Mouse (Mus musculus) cerebral cortex, adult 2 months (tissue): ENCODE data around the gene Spast.

Source experiments
- WGBS: fragments of 180-500 bp; shearing (Covaris S2); methylation state at CpG from one replicate; pipeline ENCODE4 v1.1.7; 2018; 5-methylcytosine and 5-hydroxymethylcytosine counted together

The Spast gene

DNA sequence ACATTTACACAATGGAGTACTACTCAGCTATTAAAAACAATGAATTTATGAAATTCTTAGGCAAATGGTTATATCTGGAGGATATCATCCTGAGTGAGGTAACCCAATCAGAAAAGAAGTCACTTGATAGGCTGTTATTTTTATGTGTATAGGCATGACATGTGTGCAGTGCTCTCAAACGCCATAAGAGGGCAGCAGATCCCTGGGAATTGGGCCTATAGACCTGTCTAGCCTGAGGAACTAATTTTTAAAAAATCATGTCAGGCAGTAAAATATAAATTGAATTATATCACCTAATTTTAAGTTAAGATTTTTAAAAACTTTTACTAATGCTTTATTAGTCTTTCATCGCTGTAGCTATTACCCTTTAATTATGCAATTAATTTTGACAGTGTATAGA is 10.6 kb upstream of the Spast start:
- WGBS = 56% methylated on average over 2 of the region's 2 CpGs

DNA sequence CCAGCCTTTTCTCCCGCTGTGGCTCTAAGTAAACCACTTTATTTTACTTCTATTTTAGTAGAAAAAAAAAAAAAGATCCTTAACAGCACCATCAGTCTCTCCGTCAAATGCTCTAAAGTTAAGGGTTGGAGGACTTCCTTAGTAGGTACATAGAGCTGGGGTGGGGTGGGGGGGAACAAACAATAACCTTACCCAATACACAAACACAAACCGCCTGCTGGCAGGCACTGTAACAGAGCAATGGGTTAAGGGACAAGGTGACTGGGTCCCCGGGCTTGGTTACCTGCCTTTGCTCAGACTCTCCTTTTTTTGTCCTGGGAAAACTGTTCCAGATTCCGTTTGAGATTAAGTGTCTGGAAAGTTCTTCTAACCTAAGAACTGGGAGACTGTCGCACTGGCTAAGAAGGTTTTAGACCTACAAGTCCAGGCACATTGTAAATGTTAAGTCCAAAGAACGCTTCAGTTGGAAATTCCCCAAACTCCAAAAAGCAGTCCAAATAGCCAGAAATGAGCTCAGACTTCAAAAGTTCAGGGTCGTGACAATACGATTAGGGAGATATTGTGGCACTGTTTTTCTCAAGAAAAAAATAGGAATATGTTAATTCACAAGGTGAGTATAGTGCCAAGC is 7.6 kb upstream of the Spast start:
- WGBS = 80% methylated on average over 9 of the region's 9 CpGs

DNA sequence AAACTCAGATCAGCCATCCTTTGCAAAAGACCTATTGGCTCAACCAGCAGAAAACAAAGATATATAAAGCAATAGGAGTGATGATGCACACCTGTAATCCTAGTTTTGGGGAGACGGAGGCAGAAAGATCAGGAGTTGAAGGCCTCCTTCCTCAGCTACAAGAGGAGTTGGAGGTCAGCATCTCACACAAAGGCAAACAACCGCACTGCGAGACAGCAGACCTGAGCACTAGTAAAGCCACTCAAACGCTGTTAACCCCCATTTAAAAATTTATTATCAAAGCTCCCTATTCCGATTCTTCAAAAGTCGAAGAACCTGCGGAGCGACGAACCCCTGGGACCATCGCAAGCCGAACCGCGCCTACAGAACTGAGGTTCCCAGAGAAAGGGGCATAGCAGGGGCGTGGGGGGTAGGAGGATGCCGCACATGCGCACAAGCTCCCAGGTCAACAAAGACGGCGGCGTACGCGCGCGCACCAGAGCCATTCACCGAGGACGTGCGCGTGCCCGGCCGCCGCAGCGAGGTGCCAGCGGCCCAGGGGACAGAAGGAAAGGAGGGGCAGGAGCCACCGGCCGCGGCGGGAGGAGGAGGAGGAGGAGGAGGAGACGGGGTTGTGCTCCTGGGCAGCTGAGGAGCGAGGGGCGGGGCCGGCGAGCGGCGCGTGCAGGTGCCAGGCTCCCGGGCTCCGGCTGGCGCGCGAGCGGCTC is 409 bp upstream of the Spast start:
- WGBS = under 1% methylated on average over 49 of the region's 50 CpGs

DNA sequence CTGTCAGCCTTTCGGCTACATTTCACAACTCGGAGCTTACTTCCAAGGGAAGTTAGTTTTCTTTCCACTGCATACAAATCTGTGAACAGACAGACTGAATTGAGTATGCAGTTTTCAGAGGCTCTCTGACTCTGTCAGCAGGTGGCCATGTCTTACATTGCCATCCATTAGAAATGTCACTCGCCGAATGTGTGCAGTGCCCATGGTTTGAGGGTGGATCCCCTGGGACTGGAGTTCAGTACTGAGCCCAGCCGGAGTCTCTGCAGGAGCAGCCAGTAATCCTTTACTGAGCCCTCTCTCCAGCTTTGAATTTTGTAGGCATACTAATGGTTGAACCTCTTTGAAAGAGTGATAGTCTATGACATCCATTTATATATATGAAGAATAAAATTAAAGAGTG is 2.4 kb downstream of the Spast start:
- 19% methylated on average over 5 of the region's 5 CpGs for WGBS

DNA sequence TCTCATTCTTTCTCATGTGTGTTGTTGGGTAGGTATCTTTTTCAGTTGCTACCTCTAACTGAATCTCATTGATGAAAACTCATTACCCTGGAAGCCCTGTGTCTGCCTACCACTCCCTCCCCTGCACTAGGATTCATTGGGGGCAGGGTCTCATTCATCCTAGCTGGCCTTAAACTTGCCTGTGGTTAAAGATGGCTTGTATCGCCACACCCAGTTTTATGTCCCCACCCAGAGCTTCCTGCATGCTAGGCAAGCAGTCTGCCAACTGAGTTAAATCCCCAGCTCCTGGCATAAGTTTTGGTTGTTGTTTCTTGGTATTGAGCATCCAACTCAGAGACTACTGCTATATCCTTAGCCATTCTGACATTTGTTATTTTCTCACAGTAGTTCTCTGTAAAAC is 24.8 kb downstream of the Spast start:
- 89% methylated on average over 1 of the region's 1 CpGs for WGBS

DNA sequence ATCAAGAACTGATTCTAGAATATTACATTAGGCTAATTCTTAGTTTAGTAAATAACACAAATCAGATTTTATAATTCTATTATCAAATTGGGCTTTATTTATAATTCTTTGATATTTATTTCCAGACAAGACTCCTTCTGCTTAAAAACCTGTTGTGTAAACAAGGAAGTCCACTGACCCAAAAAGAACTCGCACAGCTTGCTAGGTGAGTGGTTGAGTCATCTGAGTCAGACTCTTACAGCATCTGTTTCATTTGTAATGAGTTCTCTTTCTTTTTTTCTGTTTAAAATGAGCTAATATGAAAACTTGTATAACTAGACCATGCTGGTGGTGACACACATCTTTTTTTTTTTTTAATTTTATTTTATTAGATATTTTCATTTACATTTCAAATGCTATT is 38.1 kb downstream of the Spast start:
- 59% methylated on average over 1 of the region's 1 CpGs for WGBS

DNA sequence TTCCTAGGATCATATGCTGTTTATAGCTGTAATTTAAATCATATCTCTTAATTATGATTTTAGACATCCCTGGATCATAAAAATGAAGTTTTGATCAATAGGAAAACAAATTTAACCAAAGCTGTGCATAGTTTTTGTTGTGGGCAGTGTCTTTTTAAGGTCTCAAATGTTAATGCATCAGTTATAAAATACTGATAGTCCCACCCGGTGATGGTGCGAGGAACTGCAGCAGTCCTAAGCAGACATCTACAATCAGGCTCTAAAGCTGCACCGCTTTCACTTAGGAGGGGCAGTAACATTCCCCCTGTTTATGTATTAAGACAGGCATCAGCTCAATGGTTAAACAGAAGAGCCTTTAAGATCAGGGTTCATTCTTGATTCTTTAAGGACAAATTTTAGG is 51.1 kb downstream of the Spast start:
- 69% methylated on average over 3 of the region's 3 CpGs for WGBS

DNA sequence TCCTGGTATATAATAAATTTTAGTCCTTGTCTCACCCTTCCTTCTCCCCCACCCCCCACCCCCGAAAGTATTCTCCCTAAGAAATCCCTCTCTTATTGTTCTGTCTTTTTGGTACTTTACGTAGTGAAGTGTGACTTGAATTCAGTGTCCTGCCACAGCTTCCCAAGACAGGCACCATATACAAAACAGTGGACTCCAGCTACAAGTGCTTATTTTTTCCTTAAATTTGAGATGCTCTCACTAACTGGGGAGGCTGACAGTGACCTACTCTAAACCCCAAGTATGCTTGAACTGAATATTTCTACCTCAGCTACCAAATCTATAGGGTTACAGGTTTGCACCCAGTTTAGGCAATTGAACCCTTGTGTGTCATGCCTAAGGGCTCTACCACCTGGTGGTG is 55.6 kb downstream of the Spast start:
- WGBS = 46% methylated on average over 2 of the region's 2 CpGs

DNA sequence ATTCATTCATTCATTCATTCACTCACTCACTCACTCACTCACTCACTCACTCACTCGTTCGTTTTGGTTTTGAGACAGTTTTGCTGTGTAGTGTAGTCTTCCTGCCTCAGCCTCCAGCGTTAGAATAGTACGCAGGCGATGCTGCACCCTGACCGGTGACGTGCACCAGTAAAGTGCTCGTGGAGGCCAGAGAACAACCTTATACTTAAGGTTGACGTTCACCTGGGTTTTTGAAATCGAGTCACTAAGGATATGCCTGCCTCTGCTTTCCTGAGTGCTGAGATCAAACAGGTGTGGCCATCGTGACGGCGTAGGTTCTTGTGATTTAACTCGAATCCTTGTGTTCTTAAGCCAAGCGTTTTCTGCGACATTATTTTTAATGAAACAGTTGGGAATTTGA is 56.1 kb downstream of the Spast start:
- 18% methylated on average over 16 of the region's 16 CpGs for WGBS

DNA sequence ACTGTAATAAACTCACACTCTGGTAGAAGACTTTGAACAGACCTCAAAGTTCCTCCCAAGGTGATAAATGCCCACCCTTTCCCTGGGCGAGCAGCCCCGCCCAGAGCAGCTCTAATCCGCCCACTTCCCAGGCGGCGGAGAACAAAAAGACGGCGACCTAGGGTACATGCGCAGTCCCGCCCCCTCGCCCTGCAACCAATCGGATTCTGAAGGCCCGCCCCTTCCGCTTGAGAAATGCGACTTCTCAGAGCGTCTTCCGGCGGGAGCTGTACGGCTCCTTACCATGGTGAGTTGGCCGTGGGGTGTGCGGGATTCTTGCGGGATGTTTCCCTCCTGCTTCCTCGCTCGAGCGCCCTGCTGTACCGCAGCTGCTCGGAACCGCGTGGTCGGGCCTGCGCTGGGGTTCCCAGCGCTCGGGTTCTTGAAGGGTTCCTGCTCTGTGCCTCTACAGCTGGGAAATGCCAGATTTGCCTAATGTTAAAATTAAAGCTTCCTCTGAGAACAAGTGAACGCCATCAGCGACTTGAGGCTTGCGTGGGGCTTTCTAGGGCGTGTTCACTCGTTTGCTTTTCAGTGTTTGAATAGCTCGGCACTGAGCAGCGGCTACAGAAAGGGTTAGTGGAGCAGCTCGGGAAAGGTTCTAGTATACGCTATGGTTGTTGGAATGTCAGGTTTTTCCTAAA is 56.7 kb downstream of the Spast start, which contains the start of gene Slc30a6:
Gene Slc30a6, plus strand, starts transcription at position 226 of the 683 bp plus-strand sequence.
- WGBS = under 1% methylated on average over 41 of the region's 41 CpGs

DNA sequence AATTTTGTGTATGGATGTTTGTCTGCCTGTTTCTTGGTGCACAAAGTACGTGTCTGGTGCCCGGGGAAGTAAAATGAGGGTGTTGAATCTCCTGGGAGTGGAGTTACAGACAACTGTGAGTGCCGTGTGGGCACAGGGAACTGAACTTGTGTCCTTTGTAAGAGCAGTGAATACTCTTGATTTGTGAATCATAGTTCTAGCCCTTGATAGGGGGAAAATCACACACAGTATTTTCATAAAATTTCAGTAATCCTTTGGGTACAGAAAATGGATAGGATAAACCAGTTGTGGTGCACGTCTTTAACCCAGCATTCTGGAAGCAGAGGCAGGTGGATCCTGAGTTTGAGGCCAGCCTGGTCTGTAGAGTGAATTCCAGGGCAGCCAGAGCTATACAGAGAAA is 58.0 kb downstream of the Spast start:
- 42% methylated on average over 4 of the region's 4 CpGs for WGBS

DNA sequence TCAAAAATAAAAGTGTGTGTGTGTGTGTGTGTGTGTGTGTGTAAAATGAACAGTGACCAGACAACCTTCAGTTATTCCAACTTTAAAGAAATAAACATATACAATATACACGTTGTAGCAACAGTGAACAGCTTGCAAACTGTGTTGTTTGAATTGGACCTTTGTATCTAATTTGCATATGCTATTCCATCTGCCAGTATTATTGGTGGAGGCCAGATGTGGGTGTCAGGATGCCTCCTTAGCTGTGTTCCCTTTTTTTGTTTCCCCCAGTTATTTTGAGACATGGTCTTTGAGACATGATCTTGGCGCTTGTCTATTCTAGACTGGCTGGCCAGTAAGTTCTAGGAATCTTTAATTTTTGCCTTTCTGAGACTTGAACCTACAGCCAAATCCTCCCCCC is 58.4 kb downstream of the Spast start:
- WGBS = 51% methylated on average over 2 of the region's 2 CpGs

DNA sequence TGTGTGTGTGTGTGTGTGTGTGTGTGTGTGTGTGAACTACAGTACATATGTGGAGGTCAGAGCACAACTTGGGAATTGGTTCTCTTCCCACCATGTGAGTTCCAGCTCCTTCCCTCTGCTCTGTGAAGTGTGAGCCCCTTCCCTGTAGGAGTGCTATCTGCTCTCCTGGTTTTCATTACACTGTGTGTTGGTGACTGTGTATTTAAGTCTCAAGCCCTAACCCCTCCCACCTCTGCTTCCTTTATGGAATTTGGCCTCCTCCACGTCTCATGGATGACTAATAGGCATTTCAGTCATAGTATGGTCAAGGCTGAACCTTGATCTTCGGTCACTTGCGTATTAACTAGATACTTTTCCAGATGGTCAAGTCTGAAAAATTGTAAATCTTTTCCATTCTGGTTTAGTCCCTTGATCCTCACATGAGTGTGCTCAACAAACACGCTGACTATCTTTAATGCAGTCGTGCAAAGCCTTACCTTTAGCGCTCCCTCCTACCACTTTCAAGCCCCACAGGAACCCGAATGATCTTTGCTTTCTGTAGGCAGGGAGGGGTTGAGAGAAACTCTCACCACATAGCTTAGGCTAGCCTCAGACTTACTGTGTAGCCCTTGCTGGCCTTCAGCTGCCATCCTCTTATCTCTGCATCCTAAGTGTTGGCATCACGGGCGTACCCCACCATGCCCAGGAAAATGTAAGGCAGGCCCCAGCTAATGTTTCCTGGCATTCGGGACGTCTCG is 63.9 kb downstream of the Spast start:
- WGBS = 94% methylated on average over 12 of the region's 12 CpGs

DNA sequence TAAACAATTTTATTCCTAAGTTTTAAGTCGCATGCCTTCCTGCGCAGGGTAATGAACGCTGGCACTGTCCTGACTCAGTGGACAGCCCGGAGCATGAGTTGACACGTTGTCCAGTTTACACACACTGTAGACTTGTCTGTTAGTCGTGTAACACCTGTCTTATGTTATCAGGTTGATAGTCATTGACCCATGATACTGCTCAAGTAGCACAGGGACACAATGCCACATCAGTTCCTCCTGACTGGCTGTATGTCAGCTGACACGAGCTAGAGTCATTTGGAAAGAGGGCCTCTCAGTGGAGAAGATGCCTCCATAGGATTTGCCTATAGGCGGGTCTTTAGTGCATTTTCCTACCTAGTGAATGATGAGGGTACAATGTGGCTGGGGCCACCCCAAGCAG is 67.7 kb downstream of the Spast start:
- WGBS = 95% methylated on average over 8 of the region's 8 CpGs

DNA sequence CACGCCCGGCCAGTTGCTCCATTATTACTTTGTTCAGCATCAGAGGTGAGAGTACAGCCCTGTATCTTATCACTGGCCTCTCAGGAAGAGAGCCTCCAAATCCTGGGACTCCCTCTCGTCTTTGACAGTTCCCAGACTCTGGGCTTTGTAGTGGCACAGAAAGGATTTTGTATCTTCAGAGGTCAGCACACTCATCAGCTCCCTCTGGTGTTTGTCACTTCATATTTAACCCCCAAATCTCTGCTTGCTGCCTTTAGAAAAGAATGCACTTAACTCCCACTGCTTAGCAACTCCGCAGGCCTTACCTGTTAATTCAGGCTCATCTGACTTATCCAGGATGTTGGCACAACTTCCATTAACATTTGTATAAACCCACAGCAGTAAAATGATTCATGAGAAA is 70.9 kb downstream of the Spast start:
- WGBS = 70% methylated on average over 4 of the region's 4 CpGs

DNA sequence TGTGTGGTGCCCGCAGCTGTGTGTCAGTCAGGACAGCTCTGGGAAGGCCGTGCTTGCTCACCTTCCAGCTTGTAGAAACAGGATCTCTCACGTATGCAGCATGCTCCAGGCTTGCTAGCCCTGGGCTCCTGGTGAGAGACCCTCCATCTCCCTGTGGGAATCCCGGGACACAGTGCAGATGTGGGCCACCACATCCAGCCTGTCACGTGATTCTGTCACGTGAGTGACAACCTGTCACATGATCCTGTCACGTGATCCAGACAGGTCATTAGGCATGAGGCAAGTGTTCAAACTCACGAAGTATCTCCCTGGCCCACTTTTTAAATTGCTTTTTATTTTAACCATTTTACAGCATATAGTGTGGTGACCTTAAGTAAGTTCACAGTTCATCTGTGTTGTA is 74.5 kb downstream of the Spast start:
- 91% methylated on average over 8 of the region's 8 CpGs for WGBS

DNA sequence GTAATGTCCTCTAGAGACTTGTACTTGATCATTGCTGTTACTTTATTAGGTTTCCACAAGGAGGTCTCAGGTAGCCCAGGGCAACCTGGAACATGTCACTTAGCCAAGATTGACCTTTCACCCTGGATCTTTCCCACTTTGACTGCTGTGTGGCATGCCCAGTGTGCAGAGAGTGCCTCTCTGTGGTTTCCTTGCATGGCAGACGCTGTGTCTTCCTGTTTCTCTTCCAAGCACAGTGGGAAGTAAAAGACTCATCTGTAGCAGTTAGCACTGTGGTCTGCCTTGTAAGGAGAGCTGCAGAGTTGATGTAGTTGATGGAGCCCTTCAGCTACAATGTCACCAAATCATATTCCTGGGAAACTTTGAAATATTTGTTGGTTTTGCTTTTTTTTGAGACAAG is 75.9 kb downstream of the Spast start:
- WGBS = 63% methylated on average over 1 of the region's 1 CpGs

DNA sequence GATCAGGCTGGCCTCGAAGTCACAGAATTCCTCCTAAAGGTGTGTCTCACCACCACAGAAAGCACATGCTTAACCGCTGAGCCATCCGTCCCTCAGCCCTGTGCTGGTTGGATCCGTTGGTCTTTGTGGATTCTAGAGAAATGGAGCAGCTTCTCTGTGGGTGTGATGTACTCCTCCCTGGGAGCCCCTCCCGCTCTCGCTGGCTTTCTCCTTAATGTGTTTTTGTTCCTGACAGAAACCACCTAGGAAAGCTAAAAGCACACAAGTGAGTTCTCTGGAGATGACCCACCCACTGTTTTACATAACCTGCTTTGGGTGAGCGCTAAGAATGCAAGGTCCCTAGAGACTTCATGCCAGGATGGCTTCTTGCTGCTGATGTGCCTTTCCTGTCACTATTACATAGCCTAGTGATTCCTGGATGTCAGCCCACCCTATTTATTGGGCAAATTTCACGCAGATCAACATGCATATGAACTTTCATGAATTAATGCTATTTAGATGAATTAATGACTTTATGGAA is 78.1 kb downstream of the Spast start:
- WGBS = 67% methylated on average over 8 of the region's 8 CpGs

DNA sequence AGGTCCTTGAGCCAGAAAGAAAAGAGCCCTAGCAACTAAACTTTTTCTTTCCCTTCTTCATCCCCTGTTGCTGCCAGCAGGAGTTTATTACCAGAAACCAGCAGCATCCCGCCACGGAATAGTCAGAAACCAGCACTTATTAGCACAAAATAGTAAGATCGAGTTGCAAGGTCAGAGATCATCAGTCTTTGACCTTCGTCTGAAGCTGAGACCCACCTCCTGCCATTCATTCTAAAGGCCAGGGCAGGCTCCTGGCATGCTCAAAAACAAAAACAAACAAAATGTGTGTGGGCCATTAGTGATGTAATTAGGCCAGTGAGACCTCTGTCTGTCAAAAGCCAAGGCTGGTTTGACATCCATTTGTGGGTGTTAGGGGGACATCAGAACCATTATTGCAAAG is 79.4 kb downstream of the Spast start:
- WGBS = 66% methylated on average over 4 of the region's 4 CpGs

DNA sequence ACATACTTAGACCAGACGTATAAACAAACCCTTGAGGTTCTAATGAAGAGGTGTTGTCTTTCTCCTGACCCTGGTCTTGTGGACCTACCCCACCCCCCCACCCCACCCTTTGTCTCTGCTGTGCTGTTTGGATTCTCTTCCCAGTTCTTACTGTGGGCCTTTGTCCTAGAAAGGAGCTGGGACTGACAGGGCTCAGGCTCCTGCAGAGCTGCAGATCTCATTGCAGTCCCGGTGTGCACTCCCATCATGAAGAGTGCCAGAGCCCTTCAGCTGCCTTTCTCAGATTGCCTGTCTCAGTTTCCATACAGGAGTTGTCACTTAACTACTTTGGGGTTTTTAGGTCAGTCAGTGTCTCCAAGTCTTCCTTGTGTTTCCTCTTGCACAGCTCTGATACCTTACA is 81.9 kb downstream of the Spast start:
- 65% methylated on average over 2 of the region's 2 CpGs for WGBS

DNA sequence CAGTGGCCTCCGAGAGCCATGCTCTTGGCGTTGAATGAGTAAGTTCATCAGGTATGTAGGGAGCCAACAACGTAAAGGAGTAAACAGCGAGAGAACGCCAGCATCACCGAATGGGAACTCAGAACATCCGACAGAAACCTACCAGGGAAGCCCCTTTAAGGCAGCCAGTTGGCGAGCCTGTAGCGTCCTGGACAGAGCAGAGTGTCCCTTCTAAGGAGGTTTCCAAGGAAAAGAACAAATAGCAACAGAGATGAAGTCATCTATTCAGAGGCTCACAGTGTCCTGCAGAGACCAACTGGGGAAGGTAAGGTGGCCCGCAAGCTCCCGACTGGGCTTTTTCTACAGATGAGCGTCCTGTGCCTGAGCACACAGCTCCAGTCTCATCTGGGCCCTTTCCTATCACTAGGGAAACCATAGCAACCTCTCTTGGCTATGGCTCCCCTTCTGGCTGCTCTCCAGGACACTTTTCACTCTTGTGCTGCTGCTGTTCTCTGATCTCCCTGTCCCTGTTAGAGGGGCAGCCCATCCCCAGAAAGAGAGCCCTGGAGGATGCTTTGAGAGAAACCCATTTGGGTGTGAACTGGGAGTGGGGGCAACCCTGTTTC is 85.7 kb downstream of the Spast start:
- WGBS = 64% methylated on average over 12 of the region's 12 CpGs

DNA sequence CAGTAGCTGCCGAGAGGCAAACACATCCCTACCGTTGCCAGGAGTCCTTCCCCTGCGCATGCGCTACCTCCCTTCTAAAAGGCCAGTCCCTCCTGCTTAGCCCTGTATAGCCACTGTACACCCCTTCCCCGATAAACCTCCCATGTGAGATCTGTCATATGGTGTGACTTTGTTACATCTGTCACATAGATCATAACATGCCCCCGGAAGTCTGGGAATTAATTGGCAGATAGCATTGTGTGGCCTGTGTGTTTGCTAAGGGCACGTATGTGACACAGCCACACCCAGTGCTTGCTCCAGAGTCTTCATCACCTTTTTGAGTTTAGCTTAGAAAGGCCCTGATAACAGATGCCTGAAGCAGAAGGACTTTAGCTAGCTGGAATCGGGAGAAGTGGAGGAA is 91.3 kb downstream of the Spast start:
- WGBS = 82% methylated on average over 8 of the region's 8 CpGs
